Mouse (Mus musculus) neural tube, embryonic 13.5 days (tissue): ENCODE data around the gene Glipr1. TPM values are rescaled to one million over a fixed set of nuclear protein-coding genes. Genes with fewer than 3 reads are reported as not detected.
A peak's percentile ranks its signal among the peaks of the same experiment; 100 is the strongest.
"Not testable (repeated sequence)": the region's sequence is repeated elsewhere in the genome, so short reads cannot be mapped to it uniquely, and the experiment has no call there.

Experiments
- ATAC-seq: fragments of 200-750 bp; cut with Nextera tagmentation; 2 replicates; pipeline ENCODE4 v1.8.0; 2017; ENCODE audit warnings: low read depth, mild to moderate bottlenecking, moderate TSS enrichment, moderate library complexity
- H3K27ac ChIP-seq: fragments of 300-500 bp; sonication (generic); replicated peaks from 2 replicates; pipeline ENCODE4 v1.5.1; 2015; ENCODE audit warnings: moderate library complexity, mild to moderate bottlenecking, inconsistent platforms
- H3K27me3 ChIP-seq: fragments of 300-500 bp; sonication (generic); 2 replicates; pipeline ENCODE4 v1.6.1; 2015; ENCODE audit warnings: mild to moderate bottlenecking, inconsistent platforms
- H3K36me3 ChIP-seq: fragments of 300-500 bp; sonication (generic); 2 replicates; pipeline ENCODE4 v1.6.1; 2015; ENCODE audit warnings: mild to moderate bottlenecking, inconsistent platforms
- H3K4me1 ChIP-seq: fragments of 300-500 bp; sonication (generic); replicated peaks from 2 replicates; pipeline ENCODE4 v1.6.1; 2015; ENCODE audit warnings: inconsistent platforms
- H3K4me2 ChIP-seq: fragments of 300-500 bp; sonication (generic); 2 replicates; pipeline ENCODE4 v1.6.1; 2015; ENCODE audit warnings: inconsistent platforms, mild to moderate bottlenecking, moderate library complexity
- H3K4me3 ChIP-seq: fragments of 300-500 bp; sonication (generic); 2 replicates; pipeline ENCODE4 v1.5.1; 2015; ENCODE audit warnings: mild to moderate bottlenecking, inconsistent platforms
- H3K9ac ChIP-seq: fragments of 300-500 bp; sonication (generic); 2 replicates; pipeline ENCODE4 v1.6.1; 2015; ENCODE audit warnings: moderate library complexity, mild to moderate bottlenecking, inconsistent platforms
- H3K9me3 ChIP-seq: fragments of 300-500 bp; sonication (generic); 2 replicates; pipeline ENCODE4 v1.6.1; 2016; ENCODE audit warnings: inconsistent platforms
- WGBS: fragments of 180-500 bp; shearing (Covaris S2); methylation state at CpG from one replicate; pipeline ENCODE4 v1.1.7; 2015; 5-methylcytosine and 5-hydroxymethylcytosine counted together
- polyA plus RNA-seq: library from polyadenylated mRNA; unstranded; fragments of >200 nt; fragmentation: Nextera tagmentation; extraction: Ambion mirVana; gene quantifications from 2 replicates; pipeline ENCODE4 v1.2.1, GENCODE M21; 2015

Glipr1 gene
- polyA plus RNA-seq = 0.68 and 1.2 TPM in 2 replicates

GRCm38 (mm10) chr10:112002544-112003215, at the start of gene Glipr1:
Gene Glipr1 (minus strand): TSS chr10:112002631.
- Histone ChIP-seq H3K4me1 (no peaks in the 10 kb centered on the region), H3K9ac (no peak within 1 kb of the TSS), H3K9me3 (no peaks in the 10 kb centered on the region), H3K4me3 (no peak within 1 kb of the TSS), H3K27ac (no peak within 1 kb of the TSS), H3K27me3 (no peaks in the 10 kb centered on the region), H3K36me3 (no peaks in the 10 kb centered on the region), H3K4me2 (no peak within 1 kb of the TSS)
- no peak for ATAC-seq
- WGBS = 78% methylated on average over 9 of the region's 9 CpGs

- not testable (repeated sequence) for ATAC-seq, H3K9me3 ChIP-seq, H3K27ac ChIP-seq, H3K27me3 ChIP-seq, H3K36me3 ChIP-seq, H3K4me3 ChIP-seq, H3K4me1 ChIP-seq, H3K4me2 ChIP-seq, H3K9ac ChIP-seq
- 71% methylated on average over 2 of the region's 2 CpGs for WGBS
These were observed 49.5 kb upstream of the Glipr1 start for GRCm38 (mm10) chr10:112051956-112052355.

- Histone ChIP-seq H3K9me3 (no peaks in the 10 kb centered on the region), H3K27me3 (no peaks in the 10 kb centered on the region), H3K4me1 (no peaks in the 10 kb centered on the region), H3K4me3 (no peak overlapping the region), H3K9ac (no peak overlapping the region), H3K36me3 (no peaks in the 10 kb centered on the region), H3K27ac (no peak overlapping the region), H3K4me2 (no peak overlapping the region)
- ATAC-seq = no peak
These were observed 48.8 kb upstream of the Glipr1 start for GRCm38 (mm10) chr10:112051220-112051619.

- H3K4me1 ChIP-seq, H3K27me3 ChIP-seq, H3K4me3 ChIP-seq, H3K27ac ChIP-seq, H3K9ac ChIP-seq, H3K36me3 ChIP-seq, H3K9me3 ChIP-seq: not testable (repeated sequence)
- peak; percentile 72; the same call in 1 of the 2 replicates for ATAC-seq
- 32% methylated on average over 14 of the region's 14 CpGs for WGBS
- peak overlapping the region; percentile 34 for H3K4me2 ChIP-seq
These were observed 41.9 kb upstream of the Glipr1 start for GRCm38 (mm10) chr10:112044283-112044682.

GRCm38 (mm10) chr10:112043523-112043922, 41.1 kb upstream of the Glipr1 start:
- ATAC-seq, H3K4me2 ChIP-seq, H3K4me3 ChIP-seq, H3K9ac ChIP-seq, H3K27me3 ChIP-seq, H3K27ac ChIP-seq, H3K36me3 ChIP-seq, H3K4me1 ChIP-seq, H3K9me3 ChIP-seq: not testable (repeated sequence)
- WGBS = 81% methylated on average over 9 of the region's 9 CpGs

GRCm38 (mm10) chr10:112028689-112029088, 26.3 kb upstream of the Glipr1 start:
- not testable (repeated sequence) for H3K9ac ChIP-seq, H3K9me3 ChIP-seq, H3K4me1 ChIP-seq, H3K36me3 ChIP-seq, H3K27ac ChIP-seq, H3K4me2 ChIP-seq, H3K27me3 ChIP-seq, H3K4me3 ChIP-seq, ATAC-seq
- 74% methylated on average over 3 of the region's 3 CpGs for WGBS

GRCm38 (mm10) chr10:112023585-112023984, 21.2 kb upstream of the Glipr1 start:
- Histone ChIP-seq H3K36me3 (no peaks in the 10 kb centered on the region), H3K4me3 (no peak overlapping the region), H3K27me3 (no peaks in the 10 kb centered on the region), H3K9ac (no peak overlapping the region), H3K27ac (no peak overlapping the region), H3K9me3 (no peaks in the 10 kb centered on the region), H3K4me1 (no peaks in the 10 kb centered on the region), H3K4me2 (no peak overlapping the region)
- 74% methylated on average over 2 of the region's 2 CpGs for WGBS
- no peak for ATAC-seq

GRCm38 (mm10) chr10:112009511-112009910, 7.1 kb upstream of the Glipr1 start:
- H3K4me2 ChIP-seq, H3K4me3 ChIP-seq, H3K9ac ChIP-seq, H3K27ac ChIP-seq, H3K9me3 ChIP-seq, H3K4me1 ChIP-seq, H3K27me3 ChIP-seq, ATAC-seq, H3K36me3 ChIP-seq: not testable (repeated sequence)
- 97% methylated on average over 1 of the region's 1 CpGs for WGBS

- Histone ChIP-seq H3K9ac (no peak overlapping the region), H3K4me2 (no peak overlapping the region), H3K27me3 (no peaks in the 10 kb centered on the region), H3K27ac (no peak overlapping the region), H3K4me1 (no peaks in the 10 kb centered on the region), H3K4me3 (no peak overlapping the region), H3K36me3 (no peaks in the 10 kb centered on the region), H3K9me3 (no peaks in the 10 kb centered on the region)
- WGBS = 86% methylated on average over 9 of the region's 9 CpGs
- no peak for ATAC-seq
These were observed 493 bp downstream of the Glipr1 start for GRCm38 (mm10) chr10:112001756-112002520.

- H3K4me1 ChIP-seq = no peaks in the 10 kb centered on the region
- ATAC-seq = no peak
- no peaks in the 10 kb centered on the region for H3K27me3 ChIP-seq
- H3K4me3 ChIP-seq = no peak overlapping the region
- no peak overlapping the region for H3K4me2 ChIP-seq
- H3K36me3 ChIP-seq = no peaks in the 10 kb centered on the region
- no peaks in the 10 kb centered on the region for H3K9me3 ChIP-seq
- H3K27ac ChIP-seq = no peak overlapping the region
- H3K9ac ChIP-seq = no peak overlapping the region
- 87% methylated on average over 2 of the region's 2 CpGs for WGBS
These were observed 1.1 kb downstream of the Glipr1 start for GRCm38 (mm10) chr10:112001350-112001749.

GRCm38 (mm10) chr10:112000568-112000967, 1.9 kb downstream of the Glipr1 start:
- Histone ChIP-seq H3K27ac (no peak overlapping the region), H3K4me1 (no peaks in the 10 kb centered on the region), H3K27me3 (no peaks in the 10 kb centered on the region), H3K9ac (no peak overlapping the region), H3K4me3 (no peak overlapping the region), H3K36me3 (no peaks in the 10 kb centered on the region), H3K9me3 (no peaks in the 10 kb centered on the region), H3K4me2 (no peak overlapping the region)
- WGBS = 83% methylated on average over 5 of the region's 5 CpGs
- ATAC-seq = no peak

GRCm38 (mm10) chr10:111999765-112000164, 2.7 kb downstream of the Glipr1 start:
- no peaks in the 10 kb centered on the region for H3K4me1 ChIP-seq
- ATAC-seq = no peak
- WGBS = 65% methylated on average over 3 of the region's 3 CpGs

GRCm38 (mm10) chr10:111997671-111998070, 4.8 kb downstream of the Glipr1 start:
- H3K27ac ChIP-seq = no peak overlapping the region
- H3K36me3 ChIP-seq = no peaks in the 10 kb centered on the region
- no peak overlapping the region for H3K4me2 ChIP-seq
- no peak overlapping the region for H3K4me3 ChIP-seq
- H3K4me1 ChIP-seq = no peaks in the 10 kb centered on the region
- H3K27me3 ChIP-seq = no peaks in the 10 kb centered on the region
- H3K9me3 ChIP-seq = no peaks in the 10 kb centered on the region
- no peak for ATAC-seq
- no peak overlapping the region for H3K9ac ChIP-seq

More at GRCm38 (mm10) chr10:111999765-112000164, 2.7 kb downstream of the Glipr1 start:
- H3K4me3 ChIP-seq = no peak overlapping the region
- no peak overlapping the region for H3K9ac ChIP-seq
- no peak overlapping the region for H3K4me2 ChIP-seq
- no peaks in the 10 kb centered on the region for H3K9me3 ChIP-seq
- no peaks in the 10 kb centered on the region for H3K27me3 ChIP-seq
- no peaks in the 10 kb centered on the region for H3K36me3 ChIP-seq
- no peak overlapping the region for H3K27ac ChIP-seq
